Comparison of ENCODE assay signal across 7 mouse cellular contexts in the genomic region with DNA sequence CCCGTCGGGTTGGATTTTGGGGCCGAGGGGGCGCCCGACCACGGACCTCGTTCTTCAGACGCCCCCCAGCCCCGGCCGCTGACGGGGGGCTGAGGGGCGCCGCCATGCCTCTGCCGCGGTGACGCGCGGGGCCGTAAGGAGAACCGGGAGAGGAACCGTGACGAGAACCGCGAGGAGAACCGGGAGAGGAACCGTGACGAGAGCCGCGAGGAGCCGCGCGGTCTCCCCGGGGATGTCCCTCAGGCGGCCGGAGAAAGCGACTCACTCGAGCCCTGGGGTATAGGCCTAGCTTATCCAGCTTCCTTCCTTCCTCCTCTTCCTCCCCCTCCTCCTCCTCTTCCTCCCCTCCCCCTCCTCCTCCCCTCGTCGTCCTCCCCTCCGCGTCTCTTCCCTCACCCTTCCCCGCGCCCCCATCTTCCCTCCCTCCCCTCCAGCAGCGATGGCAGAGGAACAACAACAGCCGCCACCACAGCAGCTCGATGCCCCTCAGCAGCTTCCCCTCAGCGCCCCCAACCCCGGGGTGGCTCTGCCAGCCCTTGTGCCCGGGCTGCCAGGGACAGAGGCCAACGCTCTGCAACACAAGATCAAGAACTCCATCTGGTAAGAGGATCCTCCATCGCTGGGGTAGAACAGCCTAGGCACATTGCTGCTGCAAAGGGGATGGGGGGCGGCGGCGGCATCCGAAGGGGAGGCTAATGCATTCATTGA. TPM values are rescaled to one million over a fixed set of nuclear protein-coding genes. Genes with fewer than 3 reads are reported as not detected.
DNase-seq lines count a peak whose midpoint lies in the region; ATAC-seq and TF ChIP-seq lines count a peak whose summit lies in the region.

No protein-coding gene starts in this region.

- peak; percentile 36 for DNase-seq in adrenal gland, adult 8-10 months
- peak; percentile 44 for DNase-seq in embryo, embryonic 11.5 days (ENCODE audit: low read depth, low spot score)
- peak; percentile 20 to 48 for DNase-seq in gastrocnemius, postnatal 36 days
- DNase-seq in limb, embryonic 10.5 days (ENCODE audit: low spot score) = peak; percentile 85
- DNase-seq in midbrain, embryonic 11.5 days (ENCODE audit: low spot score, missing footprints) = peak; percentile 97
- peak; percentile 47 for DNase-seq in skeletal muscle tissue, adult 2 months (ENCODE audit: low read depth, low spot score)

- H3K4me2 ChIP-seq in intestine, postnatal 0 days (replicated peaks; ENCODE audit: low read depth) = peak overlapping the region; percentile 91
- H3K4me2 ChIP-seq in midbrain, embryonic 11.5 days = peak overlapping the region; percentile 76

- 1% methylated on average over 46 of the region's 55 CpGs for WGBS in intestine, postnatal 0 days
- WGBS in limb, embryonic 10.5 days = under 1% methylated on average over 49 of the region's 55 CpGs
- WGBS in midbrain, embryonic 11.5 days = 0% methylated on average over 24 of the region's 55 CpGs

- peak overlapping the region; percentile 96 for H3K9ac ChIP-seq in intestine, postnatal 0 days (ENCODE audit: low read depth, low read length)
- peak overlapping the region; percentile 98 for H3K9ac ChIP-seq in midbrain, embryonic 11.5 days (ENCODE audit: low read length)

- TF ChIP-seq CTCF in intestine, postnatal 0 days (IDR thresholded peaks at IDR 0.05; ENCODE audit: low read depth) = no peak

- H3K4me1 ChIP-seq in intestine, postnatal 0 days (replicated peaks; ENCODE audit: control insufficient read depth, insufficient read depth, low read length) = no peaks in the 10 kb centered on the region
- H3K4me1 ChIP-seq in limb, embryonic 10.5 days = peaks cover 29% of the 10 kb centered on the region
- peaks cover 8% of the 10 kb centered on the region for H3K4me1 ChIP-seq in midbrain, embryonic 11.5 days (ENCODE audit: control insufficient read depth, insufficient read depth, low read length)

- ATAC-seq in intestine, postnatal 0 days = peak; percentile 17
- peak; percentile 68 for ATAC-seq in midbrain, embryonic 11.5 days (ENCODE audit: low FRiP score)

- H3K36me3 ChIP-seq in intestine, postnatal 0 days (ENCODE audit: control insufficient read depth, insufficient read depth) = no peaks in the 10 kb centered on the region; the same call in 1 of the 2 replicates
- H3K36me3 ChIP-seq in limb, embryonic 10.5 days = no peaks in the 10 kb centered on the region
- H3K36me3 ChIP-seq in midbrain, embryonic 11.5 days (ENCODE audit: control insufficient read depth, insufficient read depth, low read length) = no peaks in the 10 kb centered on the region

- H3K9me3 ChIP-seq in intestine, postnatal 0 days (ENCODE audit: control insufficient read depth) = no peaks in the 10 kb centered on the region
- no peaks in the 10 kb centered on the region for H3K9me3 ChIP-seq in limb, embryonic 10.5 days (replicated peaks)
- H3K9me3 ChIP-seq in midbrain, embryonic 11.5 days (ENCODE audit: control insufficient read depth, low read length) = no peaks in the 10 kb centered on the region

- no peaks in the 10 kb centered on the region for H3K27me3 ChIP-seq in intestine, postnatal 0 days (replicated peaks; ENCODE audit: control insufficient read depth, insufficient read depth, low read length)
- H3K27me3 ChIP-seq in limb, embryonic 10.5 days (ENCODE audit: low read depth, poor library complexity, severe bottlenecking) = no peaks in the 10 kb centered on the region
- H3K27me3 ChIP-seq in midbrain, embryonic 11.5 days (ENCODE audit: control insufficient read depth, insufficient read depth, low read length) = no peaks in the 10 kb centered on the region

- intact Hi-C loops in gastrocnemius, postnatal 36 days (cut with DNase I) = loop anchor here (10.0 kb wide), 2 partner anchors 62 to 142 kb away; no protein-coding TSS in a partner anchor

- H3K27ac ChIP-seq in intestine, postnatal 0 days (ENCODE audit: low read depth, low read length) = peak overlapping the region; percentile 99
- H3K27ac ChIP-seq in limb, embryonic 10.5 days = peak overlapping the region; percentile 98
- H3K27ac ChIP-seq in midbrain, embryonic 11.5 days (ENCODE audit: low read depth, low read length) = peak overlapping the region; percentile 99

- peak overlapping the region; percentile 96 for H3K4me3 ChIP-seq in intestine, postnatal 0 days (ENCODE audit: low read depth, low read length)
- H3K4me3 ChIP-seq in limb, embryonic 10.5 days = peak overlapping the region; percentile 85
- peak overlapping the region; percentile 94 for H3K4me3 ChIP-seq in midbrain, embryonic 11.5 days (ENCODE audit: low read depth, low read length)

RNA-seq across cellular contexts. Expression of gene Rfx7, which starts 0.5 kb away (rescaled TPM):
- total RNA-seq in adrenal gland, adult 8-10 months (2022) = 10 to 100 TPM; 20.0 to 28.9 (median 23.8) TPM
- total RNA-seq in gastrocnemius, postnatal 36 days (2021) = 10 to 100 TPM; 19.2 to 19.9 TPM
- 6.9 and 7.4 TPM in 2 replicates for polyA plus RNA-seq in intestine, postnatal 0 days (2015; fragmentation: Nextera tagmentation; extraction: Ambion mirVana)
- polyA plus RNA-seq in limb, embryonic 10.5 days (2016; fragmentation: Nextera tagmentation; extraction: Ambion mirVana) = 15.9 and 16.0 TPM in 2 replicates
- polyA plus RNA-seq in midbrain, embryonic 11.5 days (2014; fragmentation: Nextera tagmentation; extraction: Ambion mirVana) = 24.9 and 27.6 TPM in 2 replicates

RNA-seq across cellular contexts. Expression of gene Tex9, which starts 40.5 kb away (rescaled TPM):
- total RNA-seq in adrenal gland, adult 8-10 months (2022) = 10 to 100 TPM in 2 of 4 experiments, 1 to 10 TPM in 2; 3.9 to 20.1 (median 11.7) TPM
- total RNA-seq in gastrocnemius, postnatal 36 days (2021) = 1 to 10 TPM; 1.1 to 1.9 TPM
- polyA plus RNA-seq in intestine, postnatal 0 days (2015; fragmentation: Nextera tagmentation; extraction: Ambion mirVana) = 7.7 and 10.7 TPM in 2 replicates
- polyA plus RNA-seq in limb, embryonic 10.5 days (2016; fragmentation: Nextera tagmentation; extraction: Ambion mirVana) = 47.0 and 55.4 TPM in 2 replicates
- 61.7 and 64.0 TPM in 2 replicates for polyA plus RNA-seq in midbrain, embryonic 11.5 days (2014; fragmentation: Nextera tagmentation; extraction: Ambion mirVana)

Comparison
In these comparisons a context has a peak if more than half of its experiments do, and no peak if none do; other contexts are left out.
1. Peak in every context shown above with its lines: DNase-seq, ATAC-seq, H3K4me3 ChIP-seq and H3K27ac ChIP-seq.
2. DNase-seq: peak in every context shown above with its lines; median percentile 97 in midbrain, embryonic 11.5 days; 85 in limb, embryonic 10.5 days; 47 in skeletal muscle tissue, adult 2 months; 44 in embryo, embryonic 11.5 days; 36 in adrenal gland, adult 8-10 months; 34 in gastrocnemius, postnatal 36 days.